Mouse (Mus musculus) stomach, embryonic 14.5 days (tissue): Measurements from ENCODE around the gene Plvap. TPM values are rescaled to one million over a fixed set of nuclear protein-coding genes. Genes with fewer than 3 reads are reported as not detected.
A peak's percentile ranks its signal among the peaks of the same experiment; 100 is the strongest.

Source experiments
- ATAC-seq: fragments of 200-750 bp; cut with Nextera tagmentation; 2 replicates; pipeline ENCODE4 v1.8.0; 2017; ENCODE audit warnings: low read depth, moderate TSS enrichment; ENCODE audit not compliant: insufficient number of reproducible peaks, insufficient read depth, low FRiP score
- H3K27ac ChIP-seq: fragments of 300-500 bp; sonication (generic); 2 replicates; pipeline ENCODE4 v1.5.1; 2014; ENCODE audit warnings: mild to moderate bottlenecking, low read length, moderate library complexity, mixed read lengths
- H3K27me3 ChIP-seq: fragments of 300-500 bp; sonication (generic); 2 replicates; pipeline ENCODE4 v1.6.1; 2014; ENCODE audit warnings: low read length, control low read depth, mixed read lengths; ENCODE audit not compliant: control insufficient read depth, insufficient read depth
- H3K36me3 ChIP-seq: fragments of 300-500 bp; sonication (generic); 2 replicates; pipeline ENCODE4 v1.6.1; 2014; ENCODE audit warnings: mild to moderate bottlenecking, control low read depth, low read length, moderate library complexity, mixed read lengths; ENCODE audit not compliant: control insufficient read depth, insufficient read depth
- H3K4me1 ChIP-seq: fragments of 300-500 bp; sonication (generic); 2 replicates; pipeline ENCODE4 v1.6.1; 2014; ENCODE audit warnings: low read length, control low read depth, mixed read lengths; ENCODE audit not compliant: control insufficient read depth, insufficient read depth
- H3K4me2 ChIP-seq: fragments of 300-500 bp; sonication (generic); replicated peaks from 2 replicates; pipeline ENCODE4 v1.6.1; 2014; ENCODE audit warnings: low read depth, low read length, control low read depth
- H3K4me3 ChIP-seq: fragments of 300-500 bp; sonication (generic); 2 replicates; pipeline ENCODE4 v1.5.1; 2014; ENCODE audit warnings: low read depth, low read length, control low read depth
- H3K9ac ChIP-seq: fragments of 300-500 bp; sonication (generic); replicated peaks from 2 replicates; pipeline ENCODE4 v1.6.1; 2014; ENCODE audit warnings: low read depth, mild to moderate bottlenecking, control low read depth, low read length, moderate library complexity, mixed read lengths
- H3K9me3 ChIP-seq: fragments of 300-500 bp; sonication (generic); 2 replicates; pipeline ENCODE4 v1.6.1; 2016; ENCODE audit warnings: low read depth, low read length, control low read depth; ENCODE audit not compliant: control insufficient read depth
- WGBS: fragments of 180-500 bp; shearing (Covaris S2); extraction: QIAGEN DNeasy Blood & Tissue Kit; methylation state at CpG from one replicate; pipeline ENCODE4 v1.1.7; 2014; 5-methylcytosine and 5-hydroxymethylcytosine counted together
- polyA plus RNA-seq: library from polyadenylated mRNA; unstranded; fragments of >200 nt; fragmentation: Nextera tagmentation; extraction: Ambion mirVana; gene quantifications from 2 replicates; pipeline ENCODE4 v1.2.1, GENCODE M21; 2014

Plvap gene
- polyA plus RNA-seq, 1 experiment from 2014 or later, result 67.5 TPM

- ATAC-seq, result peak; percentile 85
- Histone ChIP-seq H3K4me2 (peak within 1 kb of the TSS; percentile 87), H3K27me3 (no peaks in the 10 kb centered on the region), H3K9me3 (no peaks in the 10 kb centered on the region), H3K4me3 (peak within 1 kb of the TSS; percentile 82), H3K27ac (peak within 1 kb of the TSS; percentile 86), H3K4me1 (peaks cover 22% of the 10 kb centered on the region; the same call in 1 of the 2 replicates), H3K9ac (peak within 1 kb of the TSS; percentile 74), H3K36me3 (peaks cover 14% of the 10 kb centered on the region)
- under 1% methylated on average over 55 of the region's 55 CpGs for WGBS
Measured at GRCm38 (mm10) chr8:71463188-71464033, 48.1 kb downstream of the Plvap start, which contains the start of gene Abhd8. Abhd8 (minus strand) TSS chr8:71463655.

GRCm38 (mm10) chr8:71462786-71463185 lies 48.8 kb downstream of the Plvap start:
- ATAC-seq, result no peak
- Histone ChIP-seq H3K36me3 (peaks cover 19% of the 10 kb centered on the region), H3K27ac (0 out of 2 replicates have a peak overlapping the region, but pooled peaks have one; percentile 44)

GRCm38 (mm10) chr8:71462191-71462590 lies 49.4 kb downstream of the Plvap start:
- Histone ChIP-seq H3K36me3 (peaks cover 21% of the 10 kb centered on the region), H3K9me3 (no peaks in the 10 kb centered on the region), H3K9ac (no peak overlapping the region), H3K27me3 (no peaks in the 10 kb centered on the region), H3K4me3 (peak overlapping the region; percentile 82; the same call in 1 of the 2 replicates), H3K27ac (no peak overlapping the region), H3K4me2 (peak overlapping the region; percentile 87), H3K4me1 (peaks cover 22% of the 10 kb centered on the region; the same call in 1 of the 2 replicates)
- 62% methylated on average over 4 of the region's 4 CpGs for whole genome bisulfite sequencing
- no peak for ATAC-seq

More at GRCm38 (mm10) chr8:71462786-71463185, 48.8 kb downstream of the Plvap start:
- Histone ChIP-seq H3K27me3 (no peaks in the 10 kb centered on the region), H3K9ac (peak overlapping the region; percentile 74), H3K4me1 (peaks cover 22% of the 10 kb centered on the region; the same call in 1 of the 2 replicates), H3K4me2 (peak overlapping the region; percentile 87), H3K4me3 (peak overlapping the region; percentile 82), H3K9me3 (no peaks in the 10 kb centered on the region)
- WGBS, result 3% methylated on average over 16 of the region's 16 CpGs

- Histone ChIP-seq H3K9me3 (no peaks in the 10 kb centered on the region), H3K4me1 (peaks cover 22% of the 10 kb centered on the region; the same call in 1 of the 2 replicates), H3K36me3 (peaks cover 21% of the 10 kb centered on the region), H3K4me3 (no peak overlapping the region), H3K4me2 (no peak overlapping the region), H3K27ac (no peak overlapping the region), H3K9ac (no peak overlapping the region), H3K27me3 (no peaks in the 10 kb centered on the region)
- no peak for ATAC-seq
- 81% methylated on average over 47 of the region's 47 CpGs for WGBS
Measured at GRCm38 (mm10) chr8:71461152-71461840, 50.3 kb downstream of the Plvap start.

GRCm38 (mm10) chr8:71460716-71461115 lies 50.8 kb downstream of the Plvap start:
- peaks cover 21% of the 10 kb centered on the region for H3K36me3 ChIP-seq
- H3K4me3 ChIP-seq, result no peak overlapping the region
- no peaks in the 10 kb centered on the region for H3K9me3 ChIP-seq
- H3K4me2 ChIP-seq, result no peak overlapping the region
- H3K27ac ChIP-seq, result no peak overlapping the region
- H3K9ac ChIP-seq, result no peak overlapping the region
- ATAC-seq, result no peak
- no peaks in the 10 kb centered on the region for H3K27me3 ChIP-seq
- 92% methylated on average over 6 of the region's 6 CpGs for whole genome bisulfite sequencing
- H3K4me1 ChIP-seq, result peaks cover 21% of the 10 kb centered on the region; the same call in 1 of the 2 replicates

GRCm38 (mm10) chr8:71457659-71458270 lies 53.8 kb downstream of the Plvap start:
- H3K27me3 ChIP-seq, result no peaks in the 10 kb centered on the region

GRCm38 (mm10) chr8:71456906-71457305 lies 54.6 kb downstream of the Plvap start:
- Histone ChIP-seq H3K27ac (no peak overlapping the region), H3K27me3 (no peaks in the 10 kb centered on the region), H3K4me3 (no peak overlapping the region), H3K9me3 (no peaks in the 10 kb centered on the region), H3K4me1 (0 out of 2 replicates have a peak, but pooled peaks cover 3% of the 10 kb centered on the region), H3K4me2 (no peak overlapping the region), H3K9ac (no peak overlapping the region), H3K36me3 (peaks cover 21% of the 10 kb centered on the region)
- WGBS, result 37% methylated on average over 19 of the region's 22 CpGs
- no peak for ATAC-seq

More at GRCm38 (mm10) chr8:71457659-71458270, 53.8 kb downstream of the Plvap start:
- ATAC-seq, result no peak
- 82% methylated on average over 20 of the region's 20 CpGs for WGBS
- Histone ChIP-seq H3K9ac (no peak overlapping the region), H3K9me3 (no peaks in the 10 kb centered on the region), H3K36me3 (peaks cover 21% of the 10 kb centered on the region), H3K27ac (no peak overlapping the region), H3K4me3 (no peak overlapping the region), H3K4me2 (no peak overlapping the region), H3K4me1 (peaks cover 12% of the 10 kb centered on the region; the same call in 1 of the 2 replicates)

- H3K4me2 ChIP-seq, result no peak overlapping the region
- H3K4me3 ChIP-seq, result no peak overlapping the region
- no peaks in the 10 kb centered on the region for H3K9me3 ChIP-seq
- no peak overlapping the region for H3K9ac ChIP-seq
- peaks cover 14% of the 10 kb centered on the region; the same call in 1 of the 2 replicates for H3K36me3 ChIP-seq
- 77% methylated on average over 8 of the region's 8 CpGs for WGBS
- H3K27ac ChIP-seq, result no peak overlapping the region
- H3K4me1 ChIP-seq, result no peaks in the 10 kb centered on the region
- no peak for ATAC-seq
- no peaks in the 10 kb centered on the region for H3K27me3 ChIP-seq
Measured at GRCm38 (mm10) chr8:71454668-71455067, 56.9 kb downstream of the Plvap start.
